Mouse (Mus musculus) hindbrain, embryonic 14.5 days (tissue): ENCODE results near the gene Ralgapb. TPM values are rescaled to one million over a fixed set of nuclear protein-coding genes. Genes with fewer than 3 reads are reported as not detected.
A peak's percentile ranks its signal among the peaks of the same experiment; 100 is the strongest.

Experiments used
- ATAC-seq: fragments of 200-750 bp; cut with Nextera tagmentation; 2 replicates; pipeline ENCODE4 v1.8.0; 2017; ENCODE audit warnings: moderate number of reproducible peaks, mild to moderate bottlenecking, moderate TSS enrichment, moderate library complexity; ENCODE audit not compliant: low FRiP score
- DNase-seq: peaks from one replicate; pipeline ENCODE4 v3.0.0-alpha.2; 2015; ENCODE audit warnings: low spot score
- H3K27ac ChIP-seq: fragments of 300-500 bp; sonication (generic); 2 replicates; pipeline ENCODE4 v1.5.1; 2014; ENCODE audit warnings: mild to moderate bottlenecking, moderate library complexity
- H3K27me3 ChIP-seq: fragments of 300-500 bp; sonication (generic); 2 replicates; pipeline ENCODE4 v1.6.1; 2014; ENCODE audit warnings: mild to moderate bottlenecking, low read length, mixed read lengths; ENCODE audit not compliant: control insufficient read depth, insufficient read depth
- H3K36me3 ChIP-seq: fragments of 300-500 bp; sonication (generic); replicated peaks from 2 replicates; pipeline ENCODE4 v1.6.1; 2014; ENCODE audit not compliant: control insufficient read depth, insufficient read depth
- H3K4me1 ChIP-seq: fragments of 300-500 bp; sonication (generic); replicated peaks from 2 replicates; pipeline ENCODE4 v1.6.1; 2014; ENCODE audit warnings: antibody characterized with exemption, low read length, mixed read lengths; ENCODE audit not compliant: control insufficient read depth, insufficient read depth
- H3K4me2 ChIP-seq: fragments of 300-500 bp; sonication (generic); replicated peaks from 2 replicates; pipeline ENCODE4 v1.6.1; 2014; ENCODE audit warnings: mild to moderate bottlenecking, moderate library complexity
- H3K4me3 ChIP-seq: fragments of 300-500 bp; sonication (generic); replicated peaks from 2 replicates; pipeline ENCODE4 v1.5.1; 2014; ENCODE audit warnings: mild to moderate bottlenecking, low read length
- H3K9ac ChIP-seq: fragments of 300-500 bp; sonication (generic); 2 replicates; pipeline ENCODE4 v1.6.1; 2014
- H3K9me3 ChIP-seq: fragments of 300-500 bp; sonication (generic); 2 replicates; pipeline ENCODE4 v1.6.1; 2016; ENCODE audit warnings: low read length; ENCODE audit not compliant: control insufficient read depth
- WGBS: fragments of 180-500 bp; shearing (Covaris S2); extraction: QIAGEN DNeasy Blood & Tissue Kit; methylation state at CpG from one replicate; pipeline ENCODE4 v1.1.7; 2014; 5-methylcytosine and 5-hydroxymethylcytosine counted together
- polyA plus RNA-seq: library from polyadenylated mRNA; unstranded; fragments of >200 nt; fragmentation: Nextera tagmentation; extraction: Ambion mirVana; gene quantifications from 2 replicates; pipeline ENCODE4 v1.2.1, GENCODE M21; 2014

The Ralgapb gene
- polyA plus RNA-seq, 1 experiment from 2014 or later, result 34.7 TPM

GRCm38 (mm10) chr2:158370173-158370550 lies 39.5 kb upstream of the Ralgapb start:
- H3K4me3 ChIP-seq, result no peak overlapping the region
- H3K27me3 ChIP-seq, result no peaks in the 10 kb centered on the region; the same call in 1 of the 2 replicates
- no peak overlapping the region for H3K4me2 ChIP-seq
- no peaks in the 10 kb centered on the region for H3K36me3 ChIP-seq
- H3K27ac ChIP-seq, result no peak overlapping the region
- DNase-seq, result no peak
- H3K4me1 ChIP-seq, result no peaks in the 10 kb centered on the region
- no peaks in the 10 kb centered on the region for H3K9me3 ChIP-seq
- H3K9ac ChIP-seq, result no peak overlapping the region
- WGBS, result 18% methylated on average over 5 of the region's 5 CpGs
- ATAC-seq, result no peak

GRCm38 (mm10) chr2:158373061-158373460 lies 36.6 kb upstream of the Ralgapb start:
- H3K4me2 ChIP-seq, result no peak overlapping the region
- H3K9ac ChIP-seq, result no peak overlapping the region
- H3K27ac ChIP-seq, result no peak overlapping the region
- 77% methylated on average over 5 of the region's 5 CpGs for WGBS
- ATAC-seq, result no peak
- H3K27me3 ChIP-seq, result no peaks in the 10 kb centered on the region; the same call in 1 of the 2 replicates
- 0 out of 2 replicates have a peak, but pooled peaks cover 6% of the 10 kb centered on the region for H3K4me1 ChIP-seq
- H3K9me3 ChIP-seq, result no peaks in the 10 kb centered on the region
- H3K36me3 ChIP-seq, result peaks cover 11% of the 10 kb centered on the region; the same call in 1 of the 2 replicates
- DNase-seq, result no peak
- no peak overlapping the region for H3K4me3 ChIP-seq

GRCm38 (mm10) chr2:158373516-158373915 lies 36.1 kb upstream of the Ralgapb start:
- Histone ChIP-seq H3K4me2 (no peak overlapping the region), H3K4me3 (no peak overlapping the region), H3K27ac (no peak overlapping the region), H3K9ac (no peak overlapping the region), H3K9me3 (no peaks in the 10 kb centered on the region), H3K4me1 (0 out of 2 replicates have a peak, but pooled peaks cover 9% of the 10 kb centered on the region), H3K36me3 (peaks cover 15% of the 10 kb centered on the region; the same call in 1 of the 2 replicates), H3K27me3 (no peaks in the 10 kb centered on the region; the same call in 1 of the 2 replicates)
- WGBS, result 67% methylated on average over 7 of the region's 7 CpGs
- DNase-seq, result no peak
- ATAC-seq, result no peak

- Histone ChIP-seq H3K27me3 (no peaks in the 10 kb centered on the region; the same call in 1 of the 2 replicates), H3K9me3 (no peaks in the 10 kb centered on the region), H3K27ac (peak within 1 kb of the TSS; percentile 90), H3K4me2 (peak within 1 kb of the TSS; percentile 53), H3K36me3 (peaks cover 20% of the 10 kb centered on the region), H3K4me1 (0 out of 2 replicates have a peak, but pooled peaks cover 11% of the 10 kb centered on the region), H3K9ac (peak within 1 kb of the TSS; percentile 81), H3K4me3 (peak within 1 kb of the TSS; percentile 64)
- under 1% methylated on average over 36 of the region's 36 CpGs for WGBS
- ATAC-seq (peak; percentile 90), DNase-seq (peak; percentile 88)
Observed at GRCm38 (mm10) chr2:158375443-158376122, 34.1 kb upstream of the Ralgapb start, which contains the start of gene Snhg11. Gene Snhg11, plus strand, starts transcription at chr2:158375638.

- Histone ChIP-seq H3K4me3 (peak overlapping the region; percentile 64), H3K27me3 (no peaks in the 10 kb centered on the region; the same call in 1 of the 2 replicates), H3K4me1 (0 out of 2 replicates have a peak, but pooled peaks cover 13% of the 10 kb centered on the region), H3K9me3 (no peaks in the 10 kb centered on the region), H3K27ac (peak overlapping the region; percentile 90), H3K36me3 (peaks cover 26% of the 10 kb centered on the region), H3K4me2 (peak overlapping the region; percentile 53), H3K9ac (peak overlapping the region; percentile 81)
- peak; percentile 24; the same call in 1 of the 2 replicates for ATAC-seq
- no peak for DNase-seq
- WGBS, result 25% methylated on average over 12 of the region's 12 CpGs
Observed at GRCm38 (mm10) chr2:158376123-158376687, 33.4 kb upstream of the Ralgapb start.

GRCm38 (mm10) chr2:158376798-158377197 lies 32.9 kb upstream of the Ralgapb start:
- Histone ChIP-seq H3K4me2 (peak overlapping the region; percentile 53), H3K36me3 (peaks cover 32% of the 10 kb centered on the region), H3K27me3 (no peaks in the 10 kb centered on the region), H3K9ac (peak overlapping the region; percentile 81), H3K27ac (peak overlapping the region; percentile 90), H3K4me1 (0 out of 2 replicates have a peak, but pooled peaks cover 13% of the 10 kb centered on the region), H3K4me3 (peak overlapping the region; percentile 64), H3K9me3 (no peaks in the 10 kb centered on the region)
- 65% methylated on average over 7 of the region's 7 CpGs for WGBS
- ATAC-seq, result no peak
- no peak for DNase-seq

- Histone ChIP-seq H3K27me3 (no peaks in the 10 kb centered on the region), H3K4me2 (peak overlapping the region; percentile 53), H3K9me3 (no peaks in the 10 kb centered on the region), H3K27ac (no peak overlapping the region), H3K4me1 (0 out of 2 replicates have a peak, but pooled peaks cover 13% of the 10 kb centered on the region), H3K4me3 (peak overlapping the region; percentile 64), H3K9ac (0 out of 2 replicates have a peak overlapping the region, but pooled peaks have one; percentile 33), H3K36me3 (peaks cover 39% of the 10 kb centered on the region)
- 91% methylated on average over 1 of the region's 1 CpGs for WGBS
- ATAC-seq (no peak), DNase-seq (no peak)
Observed at GRCm38 (mm10) chr2:158377811-158378210, 31.8 kb upstream of the Ralgapb start.

- DNase-seq (peak; percentile 87), ATAC-seq (peak; percentile 18; the same call in 1 of the 2 replicates)
- no peak overlapping the region for H3K4me3 ChIP-seq
- no peak overlapping the region for H3K9ac ChIP-seq
- no peaks in the 10 kb centered on the region for H3K27me3 ChIP-seq
- H3K9me3 ChIP-seq, result no peaks in the 10 kb centered on the region
- 46% methylated on average over 13 of the region's 13 CpGs for WGBS
- H3K4me1 ChIP-seq, result 0 out of 2 replicates have a peak, but pooled peaks cover 13% of the 10 kb centered on the region
- peak overlapping the region; percentile 13; the same call in 1 of the 2 replicates for H3K4me2 ChIP-seq
- peaks cover 52% of the 10 kb centered on the region for H3K36me3 ChIP-seq
- no peak overlapping the region; the same call in 1 of the 2 replicates for H3K27ac ChIP-seq
Observed at GRCm38 (mm10) chr2:158379354-158380078, 30.1 kb upstream of the Ralgapb start.

- Histone ChIP-seq H3K4me1 (no peaks in the 10 kb centered on the region), H3K36me3 (peaks cover 40% of the 10 kb centered on the region), H3K4me2 (no peak overlapping the region), H3K9me3 (no peaks in the 10 kb centered on the region), H3K9ac (no peak overlapping the region), H3K27me3 (no peaks in the 10 kb centered on the region), H3K4me3 (no peak overlapping the region), H3K27ac (no peak overlapping the region)
- 43% methylated on average over 8 of the region's 8 CpGs for WGBS
- DNase-seq (no peak), ATAC-seq (no peak)
Observed at GRCm38 (mm10) chr2:158386072-158386471, 23.6 kb upstream of the Ralgapb start.
